ENCODE assay signal across 8 mouse cellular contexts in genomic region chr8:120518736-120519534, GRCm38 (mm10).
A peak's percentile ranks its signal among the peaks of the same experiment; 100 is the strongest.
DNase-seq lines count a peak whose midpoint lies in the region; ATAC-seq lines count a peak whose summit lies in the region.

No protein-coding gene starts in this region.

- ATAC-seq in megakaryocyte, adult 5-6 weeks (ENCODE audit: poor library complexity, severe bottlenecking): no peak
- ATAC-seq in liver, embryonic 16.5 days (ENCODE audit: low read depth): peak; percentile 14; the same call in 1 of the 2 replicates

- peak; percentile 63 for DNase-seq in embryo, embryonic 11 days
- DNase-seq in embryo, embryonic 10 days (ENCODE audit: low spot score): no peak
- no peak for DNase-seq in heart, embryonic 10.5 days (ENCODE audit: low spot score)
- no peak for DNase-seq in spleen, postnatal 36 days (ENCODE audit: low spot score in 2 of 2)
- DNase-seq in adrenal gland, postnatal 4 days (ENCODE audit: low spot score in 2 of 2): no peak

- 69% methylated on average over 14 of the region's 14 CpGs for WGBS in heart, embryonic 10.5 days
- 81% methylated on average over 14 of the region's 14 CpGs for WGBS in liver, embryonic 16.5 days (ENCODE audit: insufficient replicate concordance)

- H3K27ac ChIP-seq in heart, embryonic 10.5 days: peak overlapping the region; percentile 39; the same call in 1 of the 2 replicates
- H3K27ac ChIP-seq in liver, embryonic 16.5 days (ENCODE audit: low read length): no peak overlapping the region

- peaks cover 98% of the 10 kb centered on the region for H3K36me3 ChIP-seq in megakaryocyte, embryonic 14.5 days (replicated peaks; ENCODE audit: low read length)
- H3K36me3 ChIP-seq in heart, embryonic 10.5 days: peaks cover 6% of the 10 kb centered on the region; the same call in 1 of the 2 replicates
- no peaks in the 10 kb centered on the region for H3K36me3 ChIP-seq in liver, embryonic 16.5 days (ENCODE audit: control insufficient read depth, insufficient read depth)

- H3K4me1 ChIP-seq in megakaryocyte, embryonic 14.5 days: peaks cover 100% of the 10 kb centered on the region
- peaks cover 94% of the 10 kb centered on the region for H3K4me1 ChIP-seq in heart, embryonic 10.5 days
- H3K4me1 ChIP-seq in liver, embryonic 16.5 days (ENCODE audit: control insufficient read depth, low read depth, low read length): peaks cover 26% of the 10 kb centered on the region

- no peak overlapping the region for H3K4me2 ChIP-seq in liver, embryonic 16.5 days (ENCODE audit: low read depth, low read length)

- no peak overlapping the region for H3K9ac ChIP-seq in liver, embryonic 16.5 days (ENCODE audit: low read depth, low read length)

- no peaks in the 10 kb centered on the region for H3K9me3 ChIP-seq in megakaryocyte, embryonic 14.5 days
- H3K9me3 ChIP-seq in heart, embryonic 10.5 days: no peaks in the 10 kb centered on the region
- no peaks in the 10 kb centered on the region for H3K9me3 ChIP-seq in liver, embryonic 16.5 days (replicated peaks; ENCODE audit: control insufficient read depth, low read length)

- H3K4me3 ChIP-seq in megakaryocyte, embryonic 14.5 days (replicated peaks): peak overlapping the region; percentile 28
- no peak overlapping the region for H3K4me3 ChIP-seq in heart, embryonic 10.5 days
- H3K4me3 ChIP-seq in liver, embryonic 16.5 days (ENCODE audit: low read depth, low read length): no peak overlapping the region

- no peaks in the 10 kb centered on the region for H3K27me3 ChIP-seq in megakaryocyte, embryonic 14.5 days (replicated peaks)
- peaks cover 5% of the 10 kb centered on the region; the same call in 1 of the 2 replicates for H3K27me3 ChIP-seq in heart, embryonic 10.5 days (ENCODE audit: insufficient read depth, poor library complexity, severe bottlenecking)
- no peaks in the 10 kb centered on the region for H3K27me3 ChIP-seq in liver, embryonic 16.5 days (ENCODE audit: control insufficient read depth, insufficient read depth, low read depth, low read length)
